Mouse (Mus musculus): ENCODE results near the gene Zcchc14.

Zcchc14 gene

DNA sequence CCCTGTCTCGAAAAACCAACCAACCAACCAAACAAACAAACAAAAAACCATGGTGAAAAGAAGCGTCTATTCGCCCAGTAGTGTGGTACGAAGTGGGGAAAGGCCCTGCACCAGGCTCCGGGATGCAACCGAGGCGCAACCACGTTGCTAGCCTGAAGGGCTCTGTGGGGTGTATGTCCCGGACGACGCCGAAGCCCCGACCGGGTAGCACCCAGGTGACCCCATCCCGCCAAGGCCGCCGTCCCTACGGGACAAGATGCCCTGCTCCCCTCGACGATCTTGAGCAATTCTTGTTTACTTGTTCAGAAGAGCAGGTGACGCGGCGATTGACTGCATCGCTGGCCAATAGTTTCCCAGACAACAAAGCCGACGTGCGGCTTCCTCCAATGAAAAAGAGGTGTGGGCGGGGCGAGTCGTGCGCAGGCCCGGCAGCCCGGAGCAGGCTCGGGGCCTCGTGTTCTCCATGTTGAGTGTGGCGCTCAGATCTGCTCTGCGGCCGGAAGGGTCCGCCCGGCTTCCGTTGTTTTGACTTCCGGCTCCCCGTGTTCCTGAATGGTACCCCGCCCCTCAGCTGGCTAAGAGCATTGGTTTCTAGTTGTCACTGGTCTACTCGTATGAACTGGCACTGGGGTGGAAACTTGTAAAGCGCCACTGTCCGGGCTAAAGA lies 67.4 kb downstream of the Zcchc14 start:
- DNase-seq (ENCODE audit: low read depth, low spot score), result peak; percentile 98

DNA sequence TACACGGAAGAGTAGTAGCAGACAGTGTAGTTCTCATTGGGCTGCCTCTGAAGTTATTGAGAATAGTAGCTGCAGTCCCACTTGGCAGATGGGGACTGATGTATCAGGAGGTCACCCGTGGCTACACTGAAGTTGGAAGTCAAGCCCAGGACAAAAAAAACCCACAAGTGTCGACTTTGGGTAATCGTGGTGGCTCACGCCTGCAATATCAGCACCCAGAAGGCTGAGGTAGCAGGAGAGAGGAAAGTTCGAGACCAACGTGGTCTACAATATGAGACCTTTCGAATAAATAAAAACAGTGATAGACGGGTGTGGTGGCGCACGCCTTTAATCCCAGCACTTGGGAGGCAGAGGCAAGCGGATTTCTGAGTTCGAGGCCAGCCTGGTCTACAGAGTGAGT lies 68.0 kb downstream of the Zcchc14 start:
- DNase-seq (ENCODE audit: low read depth, low spot score), result no peak

DNA sequence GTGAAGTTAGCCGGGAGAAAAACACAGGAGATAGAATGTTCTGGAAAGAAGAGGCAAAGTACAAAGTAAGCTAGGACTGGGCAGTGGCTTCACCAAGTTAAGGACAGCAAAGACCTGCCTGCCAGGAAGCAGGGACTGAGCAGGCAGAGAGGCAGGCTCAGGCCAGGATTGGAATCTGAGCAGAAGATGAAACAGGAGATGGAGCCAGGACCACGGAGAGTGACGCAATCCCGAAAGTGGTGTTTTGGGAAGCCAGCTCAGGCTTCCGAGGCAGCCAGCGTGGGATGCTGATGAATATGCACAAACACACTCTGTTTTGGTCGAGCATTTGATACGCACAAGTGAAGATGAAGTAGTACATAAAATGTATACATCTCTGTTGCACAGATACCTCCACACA lies 69.0 kb downstream of the Zcchc14 start:
- DNase-seq (ENCODE audit: low read depth, low spot score), result no peak

DNA sequence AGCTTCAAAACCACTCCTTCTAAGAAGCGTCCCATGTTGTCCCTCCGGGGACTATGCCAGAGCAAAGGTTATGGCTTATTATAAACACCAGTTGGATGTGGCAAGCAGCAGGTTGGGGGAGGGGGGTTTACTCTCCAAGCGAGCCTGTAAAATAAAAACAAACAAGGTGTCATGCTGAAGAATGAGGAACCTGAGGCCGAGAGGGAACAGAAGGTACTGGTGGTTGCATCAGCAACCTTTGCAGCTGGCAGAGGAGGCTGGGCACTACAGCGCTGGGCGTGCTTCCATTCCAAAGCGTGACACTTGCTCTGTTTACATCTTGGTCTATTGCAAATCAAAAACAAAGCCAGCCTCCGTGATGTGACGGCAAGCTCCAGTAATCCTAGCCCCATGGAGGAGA lies 72.2 kb downstream of the Zcchc14 start:
- DNase-seq (ENCODE audit: low read depth, low spot score), result no peak

DNA sequence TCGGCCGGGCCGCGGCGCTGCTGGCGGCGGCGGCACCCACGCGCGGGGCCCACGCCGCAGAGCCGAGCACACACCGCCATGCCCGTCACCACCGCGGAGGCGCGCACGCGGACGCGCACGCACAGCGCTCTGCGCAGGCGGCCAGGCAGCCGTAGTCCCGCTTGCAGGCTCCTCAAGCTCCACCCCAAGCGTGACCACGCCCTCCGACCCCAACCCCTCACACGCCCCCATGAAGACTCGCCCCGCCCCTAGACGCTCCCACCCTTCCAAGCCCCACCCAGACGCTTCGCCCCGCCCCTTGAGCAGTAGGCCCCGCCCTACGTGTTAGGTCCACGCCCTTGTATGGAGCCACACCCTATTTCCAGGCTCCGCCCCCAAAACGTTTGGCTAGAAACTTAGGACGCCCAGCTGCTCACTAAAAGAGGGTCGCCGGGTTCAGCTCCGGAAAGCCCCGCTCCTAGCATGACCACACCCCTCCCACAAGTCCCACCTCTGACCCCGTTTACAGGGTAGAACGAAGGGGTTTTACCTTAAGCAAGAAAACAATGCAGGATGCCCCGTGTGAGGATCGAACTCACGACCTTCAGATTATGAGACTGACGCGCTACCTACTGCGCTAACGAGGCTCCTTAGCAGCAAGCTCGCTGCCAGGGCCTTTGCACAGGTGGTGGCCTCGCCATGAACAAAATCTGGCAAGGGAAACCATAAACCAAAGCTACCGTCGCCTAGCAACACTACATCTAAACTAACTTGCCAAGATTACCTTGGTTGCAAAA lies 73.8 kb downstream of the Zcchc14 start, which contains the start of gene Fbxo31:
Gene Fbxo31, minus strand, starts transcription at position 131 of the 776 bp plus-strand sequence.
- DNase-seq (ENCODE audit: low read depth, low spot score), result peak; percentile 95

DNA sequence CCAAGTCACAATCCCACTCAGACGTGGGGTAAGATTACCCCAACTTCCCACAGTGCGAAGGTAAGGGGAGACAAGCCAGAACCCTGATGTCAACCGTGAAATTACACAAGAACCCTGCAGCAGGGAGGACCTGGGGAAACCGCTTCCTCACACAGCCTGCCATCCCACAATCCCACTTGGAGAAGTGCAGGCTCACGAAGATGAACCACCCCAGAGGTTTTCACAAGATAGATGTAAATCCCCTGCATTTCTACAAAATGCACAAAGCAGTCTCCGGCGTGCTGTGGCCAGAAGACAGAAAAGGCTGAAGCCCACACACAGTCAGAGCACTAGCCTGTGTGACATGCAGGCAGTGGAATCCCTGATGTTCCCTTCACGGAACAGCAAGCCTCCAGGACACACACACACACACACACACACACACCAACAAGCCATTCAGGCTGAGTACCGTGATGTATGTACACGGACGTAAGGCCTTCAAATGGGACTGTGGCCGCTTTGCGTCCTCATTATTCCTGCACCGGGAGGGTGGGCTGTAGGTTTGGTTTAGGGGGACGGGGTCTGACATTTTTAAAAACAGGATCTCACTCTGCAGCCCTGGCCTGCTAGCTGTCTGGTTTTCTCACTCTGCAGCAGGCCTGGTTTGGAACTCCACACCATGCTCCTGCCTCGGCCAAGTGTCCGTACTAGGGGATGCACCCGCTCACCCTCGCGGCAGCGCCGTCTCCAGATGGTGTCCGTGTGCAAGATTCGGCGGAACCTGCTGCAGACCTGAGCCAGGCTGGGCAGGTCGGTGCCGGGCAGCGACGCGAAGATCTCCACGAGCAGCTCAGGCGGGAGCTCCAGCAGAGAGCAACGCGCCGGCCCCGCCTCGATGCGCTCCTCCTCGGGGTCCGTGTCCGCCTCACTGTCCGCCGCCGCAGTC lies 74.7 kb downstream of the Zcchc14 start:
- DNase-seq (ENCODE audit: low read depth, low spot score), result no peak

DNA sequence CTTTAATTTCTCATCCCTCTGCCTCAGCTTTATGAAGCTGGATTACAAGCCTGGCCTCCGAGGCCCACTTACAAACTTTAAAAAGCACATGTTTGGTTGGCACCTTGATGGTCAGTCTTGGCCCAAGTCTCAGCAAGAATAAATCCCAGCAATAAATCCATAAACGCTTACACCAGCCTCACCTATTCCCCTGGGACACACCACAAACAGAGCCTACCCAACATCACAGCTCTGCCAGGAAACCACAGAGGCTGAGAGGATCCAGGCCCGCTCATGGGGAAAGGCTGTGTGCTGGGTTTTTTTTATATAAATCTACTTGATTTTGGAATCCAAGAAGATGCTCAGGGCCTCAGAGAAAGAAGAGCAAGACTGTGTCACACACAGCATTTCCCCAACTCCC lies 77.0 kb downstream of the Zcchc14 start:
- no peak for DNase-seq (ENCODE audit: low read depth, low spot score)

DNA sequence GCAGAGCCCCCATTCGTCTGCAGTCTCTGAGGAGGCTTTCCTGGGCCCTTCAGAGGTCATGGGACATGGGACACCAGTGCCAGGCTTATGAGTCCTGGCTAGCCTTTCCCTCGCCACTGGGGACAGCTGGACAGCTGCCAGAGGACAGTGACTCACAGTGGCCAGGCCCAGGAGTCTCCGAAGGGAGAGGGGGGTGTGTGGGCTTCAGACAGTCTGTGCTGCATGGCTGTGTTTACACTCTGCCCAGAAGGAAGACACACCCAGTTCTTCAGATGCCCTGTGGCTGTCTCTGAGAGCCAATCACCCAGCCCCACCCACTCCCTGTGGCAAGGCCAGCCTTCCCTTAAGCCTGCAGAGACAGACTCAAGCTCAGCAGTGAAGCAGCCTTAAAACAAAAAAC lies 79.4 kb downstream of the Zcchc14 start:
- no peak for DNase-seq (ENCODE audit: low read depth, low spot score)

DNA sequence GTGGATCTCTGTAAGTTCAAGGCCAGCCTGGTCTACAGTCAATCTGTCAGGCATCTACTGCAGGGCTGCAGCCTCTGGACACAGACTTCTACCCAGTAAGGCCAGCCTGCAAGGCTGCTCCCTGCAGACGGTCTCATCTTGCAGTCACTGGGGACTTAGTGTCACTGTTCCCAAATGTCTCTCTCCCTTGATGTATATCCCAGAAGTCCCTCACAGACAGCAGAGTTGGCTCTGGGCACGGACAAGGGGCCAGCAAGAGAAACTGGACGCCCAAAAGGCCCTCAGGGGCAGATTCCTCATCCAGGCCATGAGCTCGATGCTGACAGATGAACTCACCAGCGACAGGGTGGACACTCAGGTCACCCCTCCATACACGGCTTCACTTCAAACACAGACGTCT lies 80.6 kb downstream of the Zcchc14 start:
- no peak for DNase-seq (ENCODE audit: low read depth, low spot score)

DNA sequence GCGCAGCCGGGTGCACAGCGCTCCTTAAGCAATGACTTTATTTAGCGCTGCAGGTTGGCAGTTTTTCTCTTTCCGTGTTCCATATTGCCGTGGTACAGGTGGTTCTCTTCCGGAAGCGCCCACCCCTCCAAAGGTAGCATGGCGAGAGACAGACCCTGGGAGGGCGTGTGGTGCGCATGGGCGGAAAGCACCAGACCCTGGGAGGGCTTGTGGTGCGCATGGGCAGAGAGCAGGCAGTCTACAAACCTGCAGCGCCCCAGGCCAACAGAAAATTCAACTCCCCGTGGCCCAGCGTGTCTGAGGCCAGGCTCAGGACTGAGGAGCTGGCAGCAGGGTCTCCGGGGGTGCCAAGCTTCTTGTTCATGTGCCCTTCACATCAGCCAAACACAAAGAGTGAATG lies 81.9 kb downstream of the Zcchc14 start:
- no peak for DNase-seq (ENCODE audit: low read depth, low spot score)

DNA sequence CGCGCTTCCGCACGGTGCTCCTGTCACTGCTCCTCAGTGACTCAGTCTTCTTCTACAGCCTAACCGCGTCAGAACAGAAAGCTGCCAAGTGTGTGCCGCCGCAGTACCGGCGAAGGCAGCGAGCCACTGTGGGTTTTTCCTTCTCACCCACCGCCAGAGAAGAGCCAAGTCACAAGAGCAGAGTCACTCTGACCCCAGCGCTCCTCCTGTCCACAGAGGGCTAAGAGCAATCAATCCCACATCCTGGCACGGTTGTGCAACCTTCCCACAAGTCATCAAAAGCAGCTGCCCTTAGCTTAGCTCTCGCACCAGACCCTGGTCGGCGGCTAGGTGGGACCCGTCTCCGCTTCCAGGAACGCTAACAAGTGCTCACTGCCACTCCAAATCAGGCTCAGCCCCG lies 82.4 kb downstream of the Zcchc14 start:
- DNase-seq (ENCODE audit: low read depth, low spot score), result no peak

DNA sequence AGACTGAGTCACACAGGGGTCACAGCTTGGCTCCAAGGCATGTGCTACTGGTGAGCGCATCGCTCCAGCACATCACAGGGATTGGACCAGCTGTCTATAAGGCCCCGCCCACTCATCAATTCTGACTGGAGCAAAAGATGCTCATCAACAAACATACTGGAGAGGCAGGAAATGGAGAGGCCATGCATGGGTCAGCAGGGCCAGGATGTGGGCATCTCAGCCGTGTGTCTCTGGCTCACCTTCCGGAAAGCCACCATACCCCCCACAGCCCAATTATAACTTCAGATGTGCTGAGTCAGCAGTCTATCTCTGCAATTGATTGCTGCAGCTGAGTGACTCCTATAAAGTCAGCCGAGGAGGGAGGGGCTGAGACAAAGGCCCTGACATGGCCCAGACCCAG lies 84.4 kb downstream of the Zcchc14 start:
- no peak for DNase-seq (ENCODE audit: low read depth, low spot score)

DNA sequence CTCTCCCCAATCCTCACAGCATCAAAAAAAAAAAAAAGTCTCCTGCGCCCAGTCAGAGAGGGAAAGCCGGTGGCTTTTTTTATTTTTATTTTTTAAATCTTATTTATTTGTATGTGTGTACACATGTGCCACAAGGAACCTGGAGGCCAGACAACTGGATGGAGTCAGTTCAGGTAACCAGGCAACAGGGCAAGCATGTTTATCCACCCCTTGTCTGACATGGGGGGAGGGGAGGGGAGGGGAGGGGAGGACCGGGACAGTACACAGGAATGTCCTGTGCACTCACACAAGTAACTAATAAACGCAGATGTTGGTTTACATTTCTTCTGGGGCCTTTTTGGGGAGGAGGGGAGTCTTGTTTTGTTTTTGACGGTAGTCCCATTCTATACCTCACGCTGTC lies 89.0 kb downstream of the Zcchc14 start:
- DNase-seq (ENCODE audit: low read depth, low spot score), result no peak

DNA sequence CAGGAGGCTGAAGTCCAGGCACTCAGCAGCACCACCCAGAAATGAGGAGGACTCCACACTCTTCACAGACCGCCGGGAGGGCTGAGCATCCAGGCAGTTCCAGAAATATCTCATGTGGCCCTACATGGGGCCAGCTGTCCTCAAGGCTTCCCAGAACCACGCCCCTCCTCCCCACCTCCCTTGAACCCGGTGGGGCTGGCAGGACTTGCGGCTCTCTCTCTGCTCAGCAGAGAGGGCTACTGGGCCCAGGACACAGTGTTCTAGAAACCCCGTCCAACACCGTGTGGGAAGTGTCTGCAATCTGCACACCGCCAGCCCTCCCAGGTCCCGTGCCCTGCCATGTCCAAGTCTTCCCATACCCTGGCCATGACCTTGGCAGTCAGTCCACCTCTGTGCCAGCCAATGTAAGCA lies 89.8 kb downstream of the Zcchc14 start:
- no peak for DNase-seq (ENCODE audit: low read depth, low spot score)

DNA sequence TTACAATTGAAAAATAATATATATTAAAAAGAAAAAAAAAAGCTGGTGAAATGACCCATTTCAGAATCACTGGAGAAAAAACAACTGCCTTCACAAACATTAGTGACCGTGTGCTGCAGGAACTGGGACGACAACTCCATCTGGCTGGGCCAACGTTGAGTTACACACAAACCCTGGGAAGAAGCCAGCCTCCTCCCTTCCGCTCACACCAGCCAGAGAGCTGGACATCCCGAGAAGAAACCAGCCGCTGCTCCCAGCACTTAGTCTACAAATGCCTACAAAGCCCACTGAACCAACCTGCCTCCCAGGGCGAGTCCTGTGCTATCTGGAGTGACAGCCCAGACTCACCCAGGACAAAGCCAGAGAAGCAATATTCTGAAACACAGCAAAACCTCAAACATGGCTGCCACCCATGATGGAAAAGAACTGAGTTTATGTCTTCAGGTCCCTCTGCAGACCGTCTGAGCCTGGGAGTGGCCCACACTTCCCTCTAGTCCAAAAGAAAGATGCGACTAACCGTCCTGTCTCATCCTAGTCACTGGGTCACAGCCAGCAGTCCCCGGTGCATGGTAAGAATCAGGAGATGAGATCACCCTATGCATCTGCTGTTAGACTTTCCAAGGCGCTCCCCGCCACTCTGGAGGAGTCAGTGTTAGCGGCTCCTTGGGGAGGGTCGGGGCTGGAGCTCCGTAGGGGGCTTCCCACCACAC lies 90.9 kb downstream of the Zcchc14 start:
- DNase-seq (ENCODE audit: low read depth, low spot score), result no peak

DNA sequence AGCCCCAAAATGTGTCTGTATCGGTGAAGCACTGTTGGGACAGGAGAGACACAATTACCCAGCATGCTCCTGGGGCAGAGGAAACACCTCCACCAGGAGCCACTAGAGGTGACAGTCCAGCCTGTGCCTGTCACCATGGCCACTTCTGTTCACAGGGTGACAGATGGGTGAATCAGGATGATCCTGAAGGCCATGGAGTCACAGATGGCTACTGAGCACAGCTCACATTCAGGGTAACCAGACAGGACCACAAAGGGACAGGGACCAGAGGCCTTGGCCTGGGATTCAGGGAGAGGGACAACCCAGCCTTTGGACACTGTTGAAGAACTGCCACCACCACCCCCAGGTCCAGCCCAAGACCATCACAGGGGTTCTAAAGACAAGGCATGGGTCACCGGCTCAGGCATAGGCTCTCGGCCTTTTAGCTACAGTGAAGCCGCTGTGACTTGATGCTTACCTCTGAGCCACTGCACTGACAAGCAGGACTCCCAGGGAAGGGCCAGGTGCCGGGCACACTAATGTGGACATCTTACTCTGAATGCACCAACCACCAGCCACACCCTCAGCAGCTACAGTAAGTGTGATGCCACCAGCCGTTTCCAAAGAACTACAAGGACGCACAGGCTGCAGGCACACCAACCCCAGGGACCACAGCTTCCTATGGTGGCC lies 92.1 kb downstream of the Zcchc14 start:
- no peak for DNase-seq (ENCODE audit: low read depth, low spot score)

DNA sequence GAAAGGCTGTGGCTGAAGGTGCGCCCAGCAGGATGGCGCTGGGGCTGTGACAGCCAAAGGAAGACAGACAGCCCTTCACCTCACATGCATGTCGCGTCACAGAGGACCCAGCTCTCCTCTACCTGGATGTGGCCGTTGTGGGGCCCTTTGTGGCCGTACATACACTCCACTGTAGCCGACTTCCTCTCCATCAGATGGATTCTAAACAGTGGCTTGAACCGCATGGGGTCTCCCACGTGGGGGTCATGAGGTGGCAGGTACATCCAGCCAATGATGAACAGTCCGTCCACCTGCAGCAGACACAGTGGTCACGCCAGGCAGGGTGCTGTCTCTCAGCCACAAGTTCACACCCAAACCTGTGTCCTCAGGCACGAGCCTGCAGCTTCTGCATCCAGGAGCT lies 92.9 kb downstream of the Zcchc14 start:
- no peak for DNase-seq (ENCODE audit: low read depth, low spot score)

DNA sequence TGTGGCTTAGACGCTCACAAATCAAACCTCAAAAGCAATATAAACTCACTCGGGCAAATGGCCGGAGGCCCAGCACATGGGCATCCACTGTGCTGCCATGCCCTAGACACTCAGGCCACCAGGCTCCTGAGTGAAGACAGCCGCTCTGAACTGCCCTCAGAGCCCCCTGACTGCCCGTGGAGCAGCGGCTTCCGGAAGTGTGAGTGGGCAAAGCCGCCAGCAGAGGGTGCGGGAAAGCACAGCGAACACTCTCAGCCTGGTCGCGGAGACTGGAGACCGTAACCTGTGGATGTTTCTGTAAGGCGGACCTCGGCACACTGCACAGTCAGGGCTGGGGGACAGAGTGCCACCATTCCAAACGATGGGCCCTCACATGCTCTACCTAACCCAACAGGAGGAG lies 94.2 kb downstream of the Zcchc14 start:
- DNase-seq (ENCODE audit: low read depth, low spot score), result no peak

DNA sequence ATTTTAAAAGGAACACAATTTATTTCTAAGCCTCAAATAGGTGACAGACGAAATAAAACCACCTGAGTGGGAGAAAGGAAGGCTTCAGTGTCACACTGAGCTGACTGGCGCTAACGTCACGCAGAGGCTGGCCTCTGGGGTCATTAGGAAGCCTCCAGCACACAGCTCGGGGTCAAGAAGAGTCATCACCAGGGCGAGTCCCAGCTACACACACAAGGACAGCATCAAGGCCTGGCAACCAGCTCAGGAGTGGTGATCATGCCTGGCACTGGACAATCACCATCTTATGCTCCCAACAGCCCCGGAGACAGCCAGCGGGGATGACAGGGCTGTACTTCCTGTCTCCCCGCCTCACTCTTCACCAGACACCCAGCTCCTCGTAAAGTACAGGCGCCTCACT lies 95.0 kb downstream of the Zcchc14 start:
- DNase-seq (ENCODE audit: low read depth, low spot score), result no peak

DNA sequence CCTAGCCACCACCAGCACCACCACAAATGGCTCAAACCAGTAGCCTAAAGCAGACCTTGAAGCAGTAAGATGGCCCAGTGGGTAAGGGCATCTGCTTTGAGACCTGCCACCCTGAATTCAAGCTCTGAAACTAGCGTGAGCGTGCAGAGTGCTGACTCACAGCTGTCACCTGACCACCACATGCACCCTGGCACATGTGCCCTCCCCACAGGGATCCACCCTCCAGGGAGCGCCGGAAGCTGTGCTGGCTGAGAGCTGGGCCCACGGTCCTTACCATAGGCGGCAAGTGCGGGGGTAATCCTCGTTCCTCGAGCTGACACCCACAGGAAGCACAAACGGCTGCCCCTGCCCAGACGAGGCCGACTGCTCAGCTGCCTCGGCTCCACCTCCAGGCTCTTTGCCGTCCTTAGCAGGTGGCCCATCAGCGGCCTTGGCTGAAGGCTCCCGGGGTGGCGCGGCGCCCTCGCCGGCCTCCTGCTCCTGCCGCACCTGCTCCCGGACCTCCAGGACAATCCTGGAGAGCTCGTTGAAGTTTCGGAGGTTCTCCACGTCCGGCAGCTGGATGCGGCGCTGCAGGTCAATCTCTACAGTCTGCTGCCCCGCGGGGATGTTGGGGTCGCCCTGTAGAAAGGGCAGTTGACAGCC lies 98.7 kb downstream of the Zcchc14 start:
- DNase-seq (ENCODE audit: low read depth, low spot score), result no peak

DNA sequence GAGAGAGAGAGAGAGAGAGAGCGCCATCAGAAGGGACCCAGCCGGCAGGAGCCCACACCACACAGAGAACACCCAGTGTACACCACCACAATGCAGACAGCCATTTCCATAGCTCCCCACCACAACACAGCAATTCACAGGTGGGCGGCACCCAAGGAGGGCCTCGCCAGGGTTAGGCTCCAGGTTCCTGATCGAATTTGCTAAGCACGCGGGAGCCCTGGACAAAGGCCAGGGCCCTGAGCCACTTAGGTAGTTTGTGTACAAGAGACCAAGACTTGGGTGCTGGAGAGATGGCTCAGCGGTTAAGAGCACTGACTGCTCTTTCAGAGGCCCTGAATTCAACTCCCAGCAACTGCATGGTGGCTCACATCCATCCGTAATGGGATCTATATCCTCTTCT lies 100.2 kb downstream of the Zcchc14 start:
- DNase-seq (ENCODE audit: low read depth, low spot score), result no peak

Data from mesoderm, embryonic 11.5 days (tissue).